Mouse (Mus musculus) C3H10T1/2 (cell line): ENCODE measurements around the gene Vwa3b. TPM values are rescaled to one million over a fixed set of nuclear protein-coding genes. Genes with fewer than 3 reads are reported as not detected.

Experiments
- polyA plus RNA-seq, 2 experiments: library from polyadenylated mRNA; unstranded; fragments of >200 nt; fragmentation: generic; extraction: Trizol; gene quantifications; one replicate each; pipeline ENCODE4 v1.2.1; 2012; ENCODE audit warnings: missing spikeins in 2 of 2

Vwa3b gene
- not detected for polyA plus RNA-seq

GRCm38 (mm10) chr1:37025962-37026686 lies at the start of gene Vwa3b:
Gene Vwa3b (plus strand): TSS chr1:37026596.

GRCm38 (mm10) chr1:37214144-37214543 lies 187.7 kb downstream of the Vwa3b start, which contains the start of gene Cnga3:
Gene Cnga3 (plus strand): TSS chr1:37214434.

Other genes with a start within 250 kb of the Vwa3b start
- 10 to 100 TPM in 1 of 2 experiments, 1 to 10 TPM in 1; 1.6 to 13.1 TPM for gene Tmem131, start 82.9 kb upstream of the Vwa3b start, polyA plus RNA-seq
- gene Cnga3, start 187.8 kb downstream of the Vwa3b start, polyA plus RNA-seq, result under 1 TPM in 1 of 2 experiments, not detected in 1; 0.01 TPM